Mouse (Mus musculus) spleen, adult 2 months (tissue): ENCODE measurements around the gene Ifngr1.
"Not testable (repeated sequence)": the region's sequence is repeated elsewhere in the genome, so short reads cannot be mapped to it uniquely, and the experiment has no call there.

Source experiments
- CTCF ChIP-seq: fragments of 200-500 bp; IDR thresholded peaks from 2 replicates; pipeline ENCODE4 v1.5.1; 2011; ENCODE audit warnings: mild to moderate bottlenecking, inconsistent platforms; ENCODE audit not compliant: insufficient read depth, insufficient read length, insufficient replicate concordance; ENCODE audit errors: extremely low read depth
- POLR2A ChIP-seq: fragments of 200-500 bp; IDR thresholded peaks from 2 replicates; pipeline ENCODE4 v1.6.1; 2011; ENCODE audit warnings: low read depth, low read length, inconsistent platforms

DNA sequence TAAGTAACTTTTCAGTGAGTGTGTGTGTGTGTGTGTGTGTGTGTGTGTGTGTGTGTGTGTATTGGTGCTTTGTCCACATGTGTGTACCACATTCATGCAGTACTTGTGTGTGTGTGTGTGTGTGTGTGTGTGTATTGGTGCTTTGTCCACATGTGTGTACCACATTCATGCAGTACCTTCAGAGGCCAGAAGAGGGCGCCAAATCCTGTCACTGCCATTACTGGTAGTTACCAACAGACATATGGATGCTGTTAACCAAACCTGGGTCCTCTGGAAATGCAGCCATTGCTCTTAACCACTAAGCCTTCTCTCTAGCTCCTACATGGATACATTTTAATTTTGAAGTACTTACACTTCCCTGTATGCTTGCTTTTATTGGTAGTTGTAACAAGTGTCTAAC lies 9.8 kb downstream of the Ifngr1 start:
- not testable (repeated sequence) for TF ChIP-seq CTCF, POLR2A
